Mouse (Mus musculus): ENCODE results near the gene Inka1. TPM values are rescaled to one million over a fixed set of nuclear protein-coding genes. Genes with fewer than 3 reads are reported as not detected.

Inka1 gene
- total and polyA plus RNA-seq, 3 experiments = 60.7 to 65.3 TPM; not detected in 1

DNA sequence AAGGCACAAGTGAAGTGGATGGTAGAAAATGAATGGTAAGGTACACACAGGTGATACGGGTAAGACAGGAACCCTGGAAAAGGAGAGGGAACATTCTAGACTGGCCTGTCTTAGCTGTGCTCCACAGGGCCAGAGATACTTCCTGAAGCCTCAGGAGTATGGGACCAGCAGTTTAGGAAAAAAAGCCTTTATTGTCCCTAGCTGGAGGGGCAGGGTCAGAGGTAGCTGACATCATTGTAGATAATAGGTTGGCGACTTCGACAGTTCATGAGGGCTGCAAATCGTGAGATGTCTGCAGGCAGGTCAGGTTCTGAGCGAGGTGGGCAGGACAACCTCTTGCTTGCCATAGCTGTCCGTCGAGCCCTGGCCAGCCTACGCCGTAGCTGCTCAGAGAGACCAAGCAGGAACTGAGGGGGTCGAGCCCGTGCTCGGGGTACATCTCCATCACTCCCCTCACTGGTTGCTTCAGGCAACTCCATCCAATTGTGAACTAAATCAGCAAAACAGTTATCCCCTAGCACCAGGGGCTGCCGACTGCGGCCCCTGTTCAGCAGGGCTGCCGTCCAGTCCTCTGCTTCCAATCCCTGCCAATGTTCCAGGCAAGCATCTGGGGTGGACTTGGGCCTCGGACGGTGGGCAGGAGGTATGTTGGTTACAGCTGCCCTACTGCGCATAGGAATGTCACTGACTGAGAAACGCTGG is 1.5 kb downstream of the Inka1 start:
- no peaks in the 10 kb centered on the region for H3K27me3 ChIP-seq (ENCODE audit: control insufficient read depth in 1 of 2, insufficient read depth in 2 of 2, low read length in 2 of 2)
- H3K4me3 ChIP-seq (ENCODE audit: control insufficient read depth in 1 of 2, insufficient read depth in 1 of 2, low read depth in 2 of 2, low read length in 2 of 2) = peak overlapping the region; percentile 72 to 91
- H3K79me2 ChIP-seq (ENCODE audit: control insufficient read depth, insufficient read depth, low read length, poor library complexity) = peaks cover 33% of the 10 kb centered on the region
- TF ChIP-seq MYC (IDR thresholded peaks at IDR 0.05; ENCODE audit: low read depth, low read length) (0 out of 2 replicates have a peak, but pooled peaks have one; percentile 25), TAL1 (IDR thresholded peaks at IDR 0.05; ENCODE audit: low read length) (no peak), ELF1 (IDR thresholded peaks at IDR 0.05; ENCODE audit: low read depth, low read length) (no peak), KAT2A (conservative IDR thresholded peaks at IDR 0.05; ENCODE audit: low read depth, low read length) (no peak), POLR2A (IDR thresholded peaks at IDR 0.05; ENCODE audit: control insufficient read depth in 1 of 2, insufficient read depth in 1 of 2, low read depth in 1 of 2, low read length in 2 of 2, poor library complexity in 1 of 2) (0 out of 4 replicates have a peak, but pooled peaks of 1 of the 2 experiments have one; percentile 24), EP300 (IDR thresholded peaks at IDR 0.05; ENCODE audit: low read depth in 1 of 2, low read length in 2 of 2) (no peak), MYB (IDR thresholded peaks at IDR 0.05; ENCODE audit: low read depth, low read length) (no peak), NELFE (IDR thresholded peaks at IDR 0.05; ENCODE audit: low read depth, low read length) (no peak), ZNF384 (IDR thresholded peaks at IDR 0.05; ENCODE audit: low read depth, low read length) (no peak), USF2 (IDR thresholded peaks at IDR 0.05; ENCODE audit: borderline replicate concordance in 1 of 2, insufficient read depth in 1 of 2, low read depth in 1 of 2, low read length in 2 of 2) (no peak), MXI1 (IDR thresholded peaks at IDR 0.05; ENCODE audit: low read depth, low read length) (no peak)
- peaks cover 33 to 50% of the 10 kb centered on the region in 2 experiments for H3K4me1 ChIP-seq (ENCODE audit: control insufficient read depth in 1 of 2, insufficient read depth in 2 of 2, low read length in 2 of 2)
- H3K27ac ChIP-seq (ENCODE audit: control insufficient read depth, low read depth, low read length) = peak overlapping the region; percentile 94
- peak overlapping the region; percentile 88 for H3K9ac ChIP-seq (ENCODE audit: control insufficient read depth, low read depth, low read length, poor library complexity, severe bottlenecking)
- no peaks in the 10 kb centered on the region for H3K9me3 ChIP-seq (replicated peaks; ENCODE audit: insufficient read depth, low read length)
- peak; percentile 48 for DNase-seq (ENCODE audit: low read depth, low spot score)
- H3K36me3 ChIP-seq (ENCODE audit: control insufficient read depth in 1 of 2, insufficient read depth in 2 of 2, low read length in 2 of 2) = peaks cover 4 to 45% of the 10 kb centered on the region in 2 experiments

- Histone ChIP-seq H3K9ac (ENCODE audit: control insufficient read depth, low read depth, low read length, poor library complexity, severe bottlenecking) (peak overlapping the region; percentile 88), H3K79me2 (ENCODE audit: control insufficient read depth, insufficient read depth, low read length, poor library complexity) (peaks cover 33% of the 10 kb centered on the region), H3K27me3 (ENCODE audit: control insufficient read depth in 1 of 2, insufficient read depth in 2 of 2, low read length in 2 of 2) (no peaks in the 10 kb centered on the region), H3K4me1 (ENCODE audit: control insufficient read depth in 1 of 2, insufficient read depth in 2 of 2, low read length in 2 of 2) (peaks cover 33 to 50% of the 10 kb centered on the region in 2 experiments), H3K9me3 (replicated peaks; ENCODE audit: insufficient read depth, low read length) (no peaks in the 10 kb centered on the region), H3K36me3 (ENCODE audit: control insufficient read depth in 1 of 2, insufficient read depth in 2 of 2, low read length in 2 of 2) (peaks cover 4 to 46% of the 10 kb centered on the region in 2 experiments), H3K27ac (ENCODE audit: control insufficient read depth, low read depth, low read length) (peak overlapping the region; percentile 94), H3K4me3 (ENCODE audit: control insufficient read depth in 1 of 2, insufficient read depth in 1 of 2, low read depth in 2 of 2, low read length in 2 of 2) (peak overlapping the region; percentile 72 to 91)
- DNase-seq (ENCODE audit: low read depth, low spot score) = peak; percentile 82
- TF ChIP-seq MYB (IDR thresholded peaks at IDR 0.05; ENCODE audit: low read depth, low read length) (no peak), CHD1 (IDR thresholded peaks at IDR 0.05; ENCODE audit: low read depth, low read length) (no peak; the same call in 1 of the 2 replicates), POLR2A (IDR thresholded peaks at IDR 0.05; ENCODE audit: control insufficient read depth in 1 of 2, insufficient read depth in 1 of 2, low read depth in 1 of 2, low read length in 2 of 2, poor library complexity in 1 of 2) (0 out of 4 replicates have a peak, but pooled peaks of 1 of the 2 experiments have one; percentile 2), TCF12 (IDR thresholded peaks at IDR 0.05; ENCODE audit: low read depth, low read length) (no peak), POLR2AphosphoS5 (IDR thresholded peaks at IDR 0.05; ENCODE audit: borderline replicate concordance, low read depth, low read length) (no peak), MAZ (IDR thresholded peaks at IDR 0.05; ENCODE audit: low read depth, low read length) (peak; percentile 17; the same call in 1 of the 2 replicates), JUND (IDR thresholded peaks at IDR 0.05; ENCODE audit: low read depth, low read length) (no peak), ZMIZ1 (IDR thresholded peaks at IDR 0.05; ENCODE audit: low read depth, low read length) (no peak), NRF1 (IDR thresholded peaks at IDR 0.05; ENCODE audit: insufficient read depth, low read depth, low read length, poor library complexity, severe bottlenecking) (no peak), RCOR1 (IDR thresholded peaks at IDR 0.05; ENCODE audit: low read depth, low read length) (no peak), BHLHE40 (IDR thresholded peaks at IDR 0.05; ENCODE audit: borderline replicate concordance, low read depth, low read length) (peak; percentile 76; the same call in 1 of the 2 replicates), TAL1 (IDR thresholded peaks at IDR 0.05; ENCODE audit: low read length) (peak; percentile 21), MXI1 (IDR thresholded peaks at IDR 0.05; ENCODE audit: low read depth, low read length) (peak; percentile 17; the same call in 1 of the 2 replicates), GATA1 (IDR thresholded peaks at IDR 0.05; ENCODE audit: low read depth, low read length) (no peak), MEF2A (IDR thresholded peaks at IDR 0.05; ENCODE audit: extremely low read depth, insufficient replicate concordance, low read depth, low read length, poor library complexity, severe bottlenecking) (peak; percentile 34; the same call in 1 of the 2 replicates), EP300 (IDR thresholded peaks at IDR 0.05; ENCODE audit: low read depth in 1 of 2, low read length in 2 of 2) (peak in 1 of 2 experiments; percentile 39; a peak in 2 of 4 replicates), MAX (IDR thresholded peaks at IDR 0.05; ENCODE audit: low read length) (no peak), MAFK (IDR thresholded peaks at IDR 0.05; ENCODE audit: borderline replicate concordance, low read depth, low read length) (no peak), HCFC1 (IDR thresholded peaks at IDR 0.05; ENCODE audit: low read depth, low read length) (no peak), MYC (IDR thresholded peaks at IDR 0.05; ENCODE audit: low read depth, low read length) (no peak), CHD2 (IDR thresholded peaks at IDR 0.05; ENCODE audit: low read length) (no peak), ETS1 (IDR thresholded peaks at IDR 0.05; ENCODE audit: low read depth, low read length) (peak; percentile 58; the same call in 1 of the 2 replicates)
Measured at GRCm38 (mm10) chr9:107983421-107983890, 2.2 kb downstream of the Inka1 start.
